Mouse (Mus musculus): ENCODE measurements around the gene Mapkbp1.

DNA sequence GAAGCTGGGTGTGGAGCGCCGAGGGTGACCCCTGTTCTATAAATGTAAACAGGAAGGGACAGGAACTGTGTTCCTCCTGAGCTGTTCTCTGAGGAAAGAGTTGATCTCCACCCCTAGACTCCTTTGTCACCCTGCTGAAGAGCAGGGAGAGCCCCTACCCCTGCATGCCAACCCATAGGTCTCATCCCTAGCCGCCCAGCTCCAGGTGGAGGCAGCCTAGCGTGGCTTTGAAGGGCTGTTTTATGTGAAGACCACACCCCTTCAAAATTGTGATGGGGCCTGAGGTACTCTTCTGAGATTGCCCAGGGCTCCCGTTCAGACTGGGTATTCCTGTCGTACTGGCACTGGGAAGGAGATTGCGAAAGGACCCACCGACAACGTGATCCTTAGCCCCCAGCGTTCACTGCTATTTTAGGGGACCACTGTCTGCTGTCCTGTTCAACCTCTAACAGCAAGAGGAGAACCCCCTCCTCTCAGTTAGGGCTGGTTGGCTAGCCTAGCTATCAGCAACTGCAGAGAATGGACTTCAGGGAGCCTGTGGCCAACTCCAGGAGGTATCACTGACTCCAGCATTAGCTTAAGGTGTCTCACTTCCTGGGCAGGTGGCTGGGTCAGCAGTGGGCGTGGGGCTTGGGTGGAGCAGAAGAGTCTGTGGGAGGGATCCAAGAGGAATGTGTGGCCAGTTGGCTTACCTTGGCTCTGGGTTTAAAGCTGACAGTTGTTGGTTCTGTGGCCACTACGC lies 60.4 kb downstream of the Mapkbp1 start, which contains the start of gene Pla2g4b:
- TF ChIP-seq CTCF (IDR thresholded peaks at IDR 0.05; ENCODE audit: low read depth) (no peak), EP300 (optimal IDR thresholded peaks at IDR 0.05) (no peak)

Measured in stomach, postnatal 0 days (tissue).